Mouse (Mus musculus) intestine, embryonic 15.5 days (tissue): Measurements from ENCODE around the gene Pik3c2g. TPM values are rescaled to one million over a fixed set of nuclear protein-coding genes. Genes with fewer than 3 reads are reported as not detected.

ENCODE experiments used
- ATAC-seq: fragments of 200-750 bp; cut with Nextera tagmentation; 2 replicates; pipeline ENCODE4 v1.8.0; 2017; ENCODE audit warnings: moderate TSS enrichment, moderate library complexity
- H3K27ac ChIP-seq: fragments of 300-500 bp; sonication (generic); 2 replicates; pipeline ENCODE4 v1.5.1; 2015; ENCODE audit warnings: mild to moderate bottlenecking, inconsistent platforms
- H3K27me3 ChIP-seq: fragments of 300-500 bp; sonication (generic); replicated peaks from 2 replicates; pipeline ENCODE4 v1.6.1; 2015; ENCODE audit warnings: inconsistent platforms
- H3K36me3 ChIP-seq: fragments of 300-500 bp; sonication (generic); 2 replicates; pipeline ENCODE4 v1.6.1; 2015; ENCODE audit warnings: inconsistent platforms
- H3K4me1 ChIP-seq: fragments of 300-500 bp; sonication (generic); replicated peaks from 2 replicates; pipeline ENCODE4 v1.6.1; 2015; ENCODE audit warnings: inconsistent platforms
- H3K4me2 ChIP-seq: fragments of 300-500 bp; sonication (generic); replicated peaks from 2 replicates; pipeline ENCODE4 v1.6.1; 2015; ENCODE audit warnings: mild to moderate bottlenecking, inconsistent platforms
- H3K4me3 ChIP-seq: fragments of 300-500 bp; sonication (generic); replicated peaks from 2 replicates; pipeline ENCODE4 v1.5.1; 2015; ENCODE audit warnings: inconsistent platforms
- H3K9ac ChIP-seq: fragments of 300-500 bp; sonication (generic); 2 replicates; pipeline ENCODE4 v1.6.1; 2015; ENCODE audit warnings: inconsistent platforms
- H3K9me3 ChIP-seq: fragments of 300-500 bp; sonication (generic); 2 replicates; pipeline ENCODE4 v1.6.1; 2016; ENCODE audit warnings: inconsistent platforms
- WGBS: fragments of 180-500 bp; shearing (Covaris S2); methylation state at CpG from one replicate; pipeline ENCODE4 v1.1.7; 2015; 5-methylcytosine and 5-hydroxymethylcytosine counted together
- polyA plus RNA-seq: library from polyadenylated mRNA; unstranded; fragments of >200 nt; fragmentation: Nextera tagmentation; extraction: Ambion mirVana; gene quantifications from 2 replicates; pipeline ENCODE4 v1.2.1, GENCODE M21; 2015

Gene Pik3c2g
- polyA plus RNA-seq, 1 experiment from 2014 or later, result 0.78 TPM

DNA sequence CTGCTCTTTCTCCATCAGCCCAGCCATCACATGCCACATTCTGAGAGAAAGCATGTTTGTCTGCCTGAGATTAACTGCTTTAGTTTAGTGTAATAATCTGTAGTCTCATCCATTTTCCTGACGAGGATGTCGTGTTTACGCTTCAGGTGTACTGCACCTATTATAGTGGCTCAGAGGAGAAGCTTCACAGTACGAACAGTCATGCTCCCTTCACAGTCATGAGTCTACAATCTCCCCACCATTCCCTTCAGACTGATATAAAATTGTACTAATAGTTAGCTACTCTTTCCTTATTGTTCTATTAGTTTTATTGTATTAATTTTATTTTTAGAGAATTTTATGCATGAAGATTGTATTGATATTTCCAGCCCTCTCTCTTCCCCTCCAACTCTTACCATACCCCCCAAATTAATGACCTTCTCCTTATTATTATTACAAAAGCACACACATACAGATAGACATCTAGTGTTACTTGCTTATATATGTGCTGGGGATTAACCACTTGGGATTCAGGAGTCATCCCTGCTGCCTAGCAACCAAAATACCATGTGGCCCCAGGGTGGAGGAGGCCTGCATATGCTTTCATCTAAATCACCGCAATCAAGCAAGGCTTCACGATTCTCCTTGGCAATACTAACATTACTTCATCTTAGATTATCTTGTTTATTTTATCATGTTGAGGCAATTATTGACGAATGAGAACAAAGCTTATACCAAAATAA, 159.9 kb downstream of the Pik3c2g start:
- H3K9ac ChIP-seq, result no peak overlapping the region
- 76% methylated on average over 7 of the region's 7 CpGs for WGBS
- no peaks in the 10 kb centered on the region for H3K36me3 ChIP-seq
- ATAC-seq, result no peak
- H3K27me3 ChIP-seq, result no peaks in the 10 kb centered on the region
- H3K4me1 ChIP-seq, result no peaks in the 10 kb centered on the region
- H3K4me2 ChIP-seq, result no peak overlapping the region
- H3K9me3 ChIP-seq, result no peaks in the 10 kb centered on the region
- no peak overlapping the region for H3K4me3 ChIP-seq
- H3K27ac ChIP-seq, result no peak overlapping the region

DNA sequence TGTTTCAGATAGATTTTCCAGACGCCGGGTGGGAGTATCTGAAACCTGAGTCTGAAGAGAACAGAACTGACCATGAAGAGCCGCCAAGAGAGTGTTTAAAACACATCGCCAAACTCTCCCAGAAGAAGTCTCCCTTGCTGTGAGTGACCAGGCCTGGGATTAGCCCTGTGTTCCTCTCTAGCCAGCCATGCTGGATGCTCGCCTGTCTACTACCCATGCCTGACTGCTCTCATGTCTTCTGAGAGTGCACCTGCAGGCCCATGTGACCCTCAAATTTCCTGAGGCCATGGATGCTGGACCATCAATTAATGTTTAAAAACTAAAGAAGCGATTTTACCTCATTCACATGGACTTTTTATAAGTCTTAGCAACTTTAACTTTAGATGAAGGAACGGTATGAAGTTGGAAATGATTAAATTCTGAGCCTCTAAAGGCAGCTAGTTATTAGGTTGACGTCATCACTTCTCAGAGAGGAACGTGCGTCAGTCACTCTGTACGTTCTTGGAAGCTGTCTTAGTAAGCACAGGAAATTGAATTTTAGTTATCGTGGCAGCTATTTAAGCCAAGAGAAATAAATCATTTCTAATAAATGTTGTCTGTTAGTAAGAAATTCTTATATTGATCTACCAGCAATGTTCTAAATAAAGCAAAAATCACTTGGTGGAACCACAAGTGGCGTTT, 161.2 kb downstream of the Pik3c2g start:
- Histone ChIP-seq H3K27me3 (no peaks in the 10 kb centered on the region), H3K36me3 (no peaks in the 10 kb centered on the region), H3K9me3 (no peaks in the 10 kb centered on the region), H3K27ac (no peak overlapping the region), H3K4me2 (no peak overlapping the region), H3K9ac (no peak overlapping the region), H3K4me3 (no peak overlapping the region), H3K4me1 (no peaks in the 10 kb centered on the region)
- no peak for ATAC-seq
- WGBS, result 82% methylated on average over 13 of the region's 13 CpGs

GRCm38 (mm10) chr6:139750599-139750998, 163.6 kb downstream of the Pik3c2g start:
- Histone ChIP-seq H3K4me3 (no peak overlapping the region), H3K9me3 (no peaks in the 10 kb centered on the region), H3K4me1 (no peaks in the 10 kb centered on the region), H3K27ac (no peak overlapping the region), H3K27me3 (no peaks in the 10 kb centered on the region), H3K9ac (no peak overlapping the region), H3K4me2 (no peak overlapping the region), H3K36me3 (no peaks in the 10 kb centered on the region)
- no peak for ATAC-seq
- 74% methylated on average over 2 of the region's 2 CpGs for WGBS

- H3K4me2 ChIP-seq, result no peak overlapping the region
- no peaks in the 10 kb centered on the region for H3K9me3 ChIP-seq
- H3K27me3 ChIP-seq, result no peaks in the 10 kb centered on the region
- no peak for ATAC-seq
- no peak overlapping the region for H3K9ac ChIP-seq
- no peaks in the 10 kb centered on the region for H3K4me1 ChIP-seq
- no peak overlapping the region for H3K27ac ChIP-seq
- H3K36me3 ChIP-seq, result no peaks in the 10 kb centered on the region
- H3K4me3 ChIP-seq, result no peak overlapping the region
- WGBS, result 32% methylated on average over 3 of the region's 3 CpGs
These were observed 164.0 kb downstream of the Pik3c2g start for GRCm38 (mm10) chr6:139751022-139751421.

DNA sequence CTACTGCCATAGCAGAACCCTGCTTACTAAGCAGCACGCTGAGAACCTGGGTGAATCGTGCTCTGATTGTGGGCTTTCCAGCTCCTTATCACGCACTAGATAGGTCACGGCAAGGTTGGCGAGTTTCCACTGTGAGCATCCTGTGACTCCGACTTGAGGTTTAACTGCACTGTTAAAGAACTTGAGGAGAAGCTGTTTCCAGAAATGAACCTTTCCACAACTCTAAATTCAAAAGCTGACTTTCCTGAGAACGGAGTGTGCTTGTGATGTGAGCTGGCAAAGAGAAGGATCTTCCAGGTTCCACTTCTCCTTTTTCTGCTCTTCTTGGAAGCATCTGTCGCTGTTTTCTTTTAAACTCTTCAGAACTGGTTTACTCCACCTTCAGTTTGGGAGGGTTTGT, 170.9 kb downstream of the Pik3c2g start:
- no peak for ATAC-seq
- Histone ChIP-seq H3K27ac (no peak overlapping the region), H3K4me1 (no peaks in the 10 kb centered on the region), H3K9me3 (no peaks in the 10 kb centered on the region), H3K9ac (no peak overlapping the region), H3K27me3 (no peaks in the 10 kb centered on the region), H3K4me2 (no peak overlapping the region), H3K36me3 (no peaks in the 10 kb centered on the region), H3K4me3 (no peak overlapping the region)
- 85% methylated on average over 8 of the region's 8 CpGs for WGBS

DNA sequence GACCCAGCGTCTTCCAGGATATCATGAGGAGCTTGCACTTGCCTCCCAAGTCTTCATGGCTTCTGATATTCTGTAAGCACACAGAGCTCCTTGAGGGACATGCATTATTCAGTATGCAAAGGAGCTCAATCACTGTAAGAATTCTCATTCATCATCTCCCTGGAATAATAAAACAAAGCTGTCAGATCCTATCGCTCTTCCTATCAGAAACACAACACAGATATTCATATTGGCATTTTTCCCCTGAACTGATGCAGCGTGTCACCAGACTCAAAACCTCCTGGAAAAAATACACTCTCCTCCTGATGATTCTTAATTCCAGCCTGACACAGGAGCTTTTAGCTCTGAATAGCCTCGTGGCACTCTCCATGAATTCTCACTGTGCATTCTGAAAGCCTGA, 174.0 kb downstream of the Pik3c2g start:
- Histone ChIP-seq H3K4me3 (no peak overlapping the region), H3K36me3 (no peaks in the 10 kb centered on the region), H3K4me1 (no peaks in the 10 kb centered on the region), H3K27ac (no peak overlapping the region), H3K4me2 (no peak overlapping the region), H3K9me3 (no peaks in the 10 kb centered on the region), H3K9ac (no peak overlapping the region), H3K27me3 (no peaks in the 10 kb centered on the region)
- no peak for ATAC-seq
- WGBS, result 54% methylated on average over 4 of the region's 4 CpGs

DNA sequence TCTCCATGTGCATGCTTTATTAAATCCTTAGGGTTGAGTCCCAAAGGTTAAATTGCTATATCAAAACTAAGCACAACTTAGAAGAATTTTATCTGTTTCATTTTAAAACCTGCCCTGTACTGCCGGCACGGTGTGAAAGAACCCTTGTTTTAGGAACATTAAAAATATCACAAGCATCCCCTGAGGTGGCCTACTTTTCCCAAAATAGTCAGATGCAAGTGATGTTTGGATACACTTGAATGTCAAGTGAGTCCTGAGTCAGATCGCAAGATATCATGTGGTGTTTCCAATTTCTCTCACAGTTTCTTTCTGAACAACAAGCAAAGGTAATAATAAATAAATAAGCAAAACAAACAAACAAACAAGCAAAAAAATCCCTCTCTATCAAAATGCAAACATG, 177.4 kb downstream of the Pik3c2g start:
- no peaks in the 10 kb centered on the region for H3K27me3 ChIP-seq
- WGBS, result 86% methylated on average over 3 of the region's 3 CpGs
- H3K4me1 ChIP-seq, result no peaks in the 10 kb centered on the region
- no peak overlapping the region for H3K9ac ChIP-seq
- H3K9me3 ChIP-seq, result no peaks in the 10 kb centered on the region
- no peak overlapping the region for H3K4me2 ChIP-seq
- ATAC-seq, result no peak
- no peak overlapping the region for H3K4me3 ChIP-seq
- H3K36me3 ChIP-seq, result no peaks in the 10 kb centered on the region
- H3K27ac ChIP-seq, result no peak overlapping the region

GRCm38 (mm10) chr6:139769744-139770473, 182.9 kb downstream of the Pik3c2g start:
- ATAC-seq, result no peak
- Histone ChIP-seq H3K27me3 (no peaks in the 10 kb centered on the region), H3K4me3 (no peak overlapping the region), H3K9me3 (no peaks in the 10 kb centered on the region), H3K27ac (no peak overlapping the region), H3K4me1 (no peaks in the 10 kb centered on the region), H3K4me2 (no peak overlapping the region), H3K9ac (no peak overlapping the region), H3K36me3 (no peaks in the 10 kb centered on the region)
- 82% methylated on average over 7 of the region's 7 CpGs for WGBS

GRCm38 (mm10) chr6:139770535-139770934, 183.5 kb downstream of the Pik3c2g start:
- H3K4me2 ChIP-seq, result no peak overlapping the region
- no peak overlapping the region for H3K9ac ChIP-seq
- H3K36me3 ChIP-seq, result no peaks in the 10 kb centered on the region
- no peak overlapping the region for H3K4me3 ChIP-seq
- no peak for ATAC-seq
- no peak overlapping the region for H3K27ac ChIP-seq
- no peaks in the 10 kb centered on the region for H3K27me3 ChIP-seq
- no peaks in the 10 kb centered on the region for H3K9me3 ChIP-seq
- H3K4me1 ChIP-seq, result no peaks in the 10 kb centered on the region
- 48% methylated on average over 3 of the region's 3 CpGs for WGBS

DNA sequence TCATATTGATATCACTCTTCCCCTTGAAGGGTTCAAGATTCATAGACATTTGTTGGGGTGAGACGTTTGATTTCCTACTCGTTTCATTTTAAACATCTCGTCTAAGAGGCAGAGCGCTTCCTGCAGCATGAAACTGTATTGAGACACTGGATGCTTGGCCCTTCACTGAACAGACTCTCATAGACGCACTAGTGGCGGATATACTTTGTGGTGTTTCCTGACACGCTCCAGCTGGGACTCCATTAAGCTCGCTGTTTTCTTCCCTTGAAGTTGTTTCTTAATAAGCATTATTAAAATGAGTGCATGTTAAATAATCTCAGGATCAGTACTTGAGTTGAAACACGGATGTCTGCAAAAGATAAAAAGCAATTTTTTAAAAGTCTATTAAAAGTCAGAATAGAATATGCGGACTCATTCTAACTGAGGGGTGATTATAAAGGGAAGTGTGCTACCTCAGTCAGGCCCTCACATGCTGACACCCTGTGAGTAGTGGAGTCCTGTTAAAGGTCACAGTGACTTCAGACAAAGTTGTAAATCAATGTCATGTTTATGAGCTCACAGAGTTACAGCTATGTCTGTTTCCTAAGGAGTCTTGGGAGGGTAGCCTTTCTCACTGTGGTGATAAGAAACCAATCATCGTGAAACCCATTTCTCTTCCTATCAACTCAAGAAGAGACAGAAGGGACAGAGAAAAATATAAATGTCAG, 190.7 kb downstream of the Pik3c2g start:
- Histone ChIP-seq H3K9me3 (no peaks in the 10 kb centered on the region), H3K4me2 (no peak overlapping the region), H3K9ac (no peak overlapping the region), H3K27me3 (no peaks in the 10 kb centered on the region), H3K4me1 (0 out of 2 replicates have a peak, but pooled peaks cover 3% of the 10 kb centered on the region), H3K36me3 (no peaks in the 10 kb centered on the region), H3K4me3 (no peak overlapping the region), H3K27ac (no peak overlapping the region)
- WGBS, result 37% methylated on average over 11 of the region's 11 CpGs
- peak; percentile 80 for ATAC-seq

- H3K27me3 ChIP-seq, result no peaks in the 10 kb centered on the region
- no peak overlapping the region for H3K4me2 ChIP-seq
- ATAC-seq, result no peak
- 67% methylated on average over 2 of the region's 2 CpGs for WGBS
- no peak overlapping the region for H3K4me3 ChIP-seq
- 0 out of 2 replicates have a peak, but pooled peaks cover 3% of the 10 kb centered on the region for H3K4me1 ChIP-seq
- no peaks in the 10 kb centered on the region for H3K36me3 ChIP-seq
- H3K27ac ChIP-seq, result no peak overlapping the region
- H3K9me3 ChIP-seq, result no peaks in the 10 kb centered on the region
- H3K9ac ChIP-seq, result no peak overlapping the region
These were observed 193.0 kb downstream of the Pik3c2g start for GRCm38 (mm10) chr6:139780028-139780427.

GRCm38 (mm10) chr6:139789479-139789878, 202.5 kb downstream of the Pik3c2g start:
- ATAC-seq, result no peak
- Histone ChIP-seq H3K27ac (no peak overlapping the region), H3K36me3 (no peaks in the 10 kb centered on the region), H3K4me2 (no peak overlapping the region), H3K4me3 (no peak overlapping the region), H3K4me1 (no peaks in the 10 kb centered on the region), H3K9ac (no peak overlapping the region), H3K9me3 (no peaks in the 10 kb centered on the region), H3K27me3 (no peaks in the 10 kb centered on the region)
- WGBS, result 33% methylated on average over 4 of the region's 4 CpGs
